In the genomic region with DNA sequence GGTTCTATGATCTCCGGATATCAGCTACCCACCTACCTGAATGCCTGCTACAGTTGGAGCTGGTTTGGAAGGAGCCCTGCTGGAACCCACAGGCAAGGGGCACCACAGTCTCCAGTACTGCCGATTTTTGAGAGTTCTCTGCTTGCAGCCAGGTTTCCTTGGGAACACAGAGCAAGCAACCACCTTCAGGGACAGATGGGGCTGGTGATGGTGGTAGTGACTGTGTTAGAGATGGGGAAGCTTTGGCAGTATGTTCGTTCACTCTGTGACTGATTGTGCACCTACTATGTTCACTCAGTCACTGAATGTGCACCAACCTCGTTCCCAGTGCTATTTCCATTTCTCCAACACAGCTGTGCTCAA, we compare ENCODE assay signal across 11 mouse cellular contexts.
DNase-seq lines count a peak whose midpoint lies in the region; ATAC-seq lines count a peak whose summit lies in the region.
"Had no signal": no experiment of that assay in that cellular context is flagged by ENCODE, and none has a peak within 500 bp of the region (broad histone marks: within the 10 kb centered on the region; RNA-seq: fewer than 3 reads in every experiment).

No protein-coding gene starts in this region.

- DNase-seq in frontal cortex, postnatal 14 days (ENCODE audit: low spot score in 2 of 2), result no peak
- no peak for DNase-seq in forebrain, embryonic 11.5 days (ENCODE audit: low spot score)
- DNase-seq in layer of hippocampus, adult 18-20 months (ENCODE audit: low spot score in 2 of 2), result peak; percentile 71 to 82
- no peak for DNase-seq in spleen, adult 18-20 months
- DNase-seq in natural killer cell, adult 2 months (ENCODE audit: low spot score in 2 of 2), result no peak
- DNase-seq in liver, embryonic 11.5 days (ENCODE audit: low spot score), result no peak
- DNase-seq: kidney, adult 18-20 months had no signal

- H3K4me2 ChIP-seq in forebrain, embryonic 11.5 days (ENCODE audit: low read depth, low read length, severe bottlenecking), result no peak overlapping the region
- H3K4me2 ChIP-seq in midbrain, embryonic 15.5 days, result no peak overlapping the region
- H3K4me2 ChIP-seq in liver, embryonic 11.5 days, result no peak overlapping the region
- H3K4me2 ChIP-seq: heart, embryonic 15.5 days had no signal

- H3K9me3 ChIP-seq in forebrain, embryonic 11.5 days (ENCODE audit: control insufficient read depth, low read length), result no peaks in the 10 kb centered on the region
- no peaks in the 10 kb centered on the region for H3K9me3 ChIP-seq in midbrain, embryonic 15.5 days
- H3K9me3 ChIP-seq in liver, embryonic 11.5 days (ENCODE audit: control insufficient read depth, low read length), result no peaks in the 10 kb centered on the region
- H3K9me3 ChIP-seq: G1E; heart, embryonic 15.5 days had no signal

- no peaks in the 10 kb centered on the region for H3K36me3 ChIP-seq in forebrain, embryonic 11.5 days (ENCODE audit: control insufficient read depth, insufficient read depth, low read length)
- no peaks in the 10 kb centered on the region for H3K36me3 ChIP-seq in midbrain, embryonic 15.5 days (replicated peaks)
- no peaks in the 10 kb centered on the region for H3K36me3 ChIP-seq in liver, embryonic 11.5 days (ENCODE audit: control insufficient read depth, insufficient read depth, low read length)
- H3K36me3 ChIP-seq: G1E; heart, embryonic 15.5 days had no signal

- H3K4me1 ChIP-seq in forebrain, embryonic 11.5 days (replicated peaks; ENCODE audit: control insufficient read depth, insufficient read depth, low read length), result peaks cover 31% of the 10 kb centered on the region
- peaks cover 57% of the 10 kb centered on the region for H3K4me1 ChIP-seq in midbrain, embryonic 15.5 days
- H3K4me1 ChIP-seq in liver, embryonic 11.5 days (replicated peaks; ENCODE audit: control insufficient read depth, insufficient read depth, low read length), result no peaks in the 10 kb centered on the region

- H3K27ac ChIP-seq in forebrain, embryonic 11.5 days (ENCODE audit: low read depth, low read length), result peak overlapping the region; percentile 82; the same call in 1 of the 2 replicates
- peak overlapping the region; percentile 86 for H3K27ac ChIP-seq in midbrain, embryonic 15.5 days
- H3K27ac ChIP-seq in liver, embryonic 11.5 days (ENCODE audit: low read depth, low read length), result no peak overlapping the region
- H3K27ac ChIP-seq: heart, embryonic 15.5 days had no signal

- peak; percentile 76 for ATAC-seq in frontal cortex, adult (ENCODE audit: low TSS enrichment)
- no peak for ATAC-seq in forebrain, embryonic 11.5 days (replicated peaks; ENCODE audit: low FRiP score)
- ATAC-seq in midbrain, embryonic 15.5 days (replicated peaks), result no peak
- no peak for ATAC-seq in liver, embryonic 11.5 days (replicated peaks; ENCODE audit: low FRiP score)

- H3K4me3 ChIP-seq in forebrain, embryonic 11.5 days (ENCODE audit: low read depth, low read length), result no peak overlapping the region
- no peak overlapping the region for H3K4me3 ChIP-seq in midbrain, embryonic 15.5 days
- no peak overlapping the region for H3K4me3 ChIP-seq in liver, embryonic 11.5 days (ENCODE audit: low read depth, low read length)
- H3K4me3 ChIP-seq: heart, embryonic 15.5 days had no signal

- 78% methylated on average over 4 of the region's 4 CpGs for WGBS in forebrain, embryonic 11.5 days
- WGBS in midbrain, embryonic 15.5 days, result 71% methylated on average over 4 of the region's 4 CpGs
- WGBS in liver, embryonic 11.5 days, result 70% methylated on average over 4 of the region's 4 CpGs

- no peak overlapping the region for H3K9ac ChIP-seq in forebrain, embryonic 11.5 days (ENCODE audit: low read length)
- no peak overlapping the region for H3K9ac ChIP-seq in midbrain, embryonic 15.5 days
- H3K9ac ChIP-seq in liver, embryonic 11.5 days (ENCODE audit: low read depth, low read length), result no peak overlapping the region
- H3K9ac ChIP-seq: heart, embryonic 15.5 days had no signal

- no peaks in the 10 kb centered on the region for H3K27me3 ChIP-seq in forebrain, embryonic 11.5 days (ENCODE audit: control insufficient read depth, insufficient read depth, low read length)
- H3K27me3 ChIP-seq in midbrain, embryonic 15.5 days (replicated peaks), result no peaks in the 10 kb centered on the region
- H3K27me3 ChIP-seq in liver, embryonic 11.5 days (replicated peaks; ENCODE audit: control insufficient read depth, insufficient read depth, low read length), result 0 out of 2 replicates have a peak, but pooled peaks cover 2% of the 10 kb centered on the region

Comparison
In these comparisons a context has a peak if more than half of its experiments do, and no peak if none do; other contexts are left out.
1. DNase-seq: peak in layer of hippocampus, adult 18-20 months (2 of 2); none in frontal cortex, postnatal 14 days (0 of 2), forebrain, embryonic 11.5 days (single experiment), spleen, adult 18-20 months (0 of 2), natural killer cell, adult 2 months (0 of 2) and liver, embryonic 11.5 days (single experiment).